In the genomic region with DNA sequence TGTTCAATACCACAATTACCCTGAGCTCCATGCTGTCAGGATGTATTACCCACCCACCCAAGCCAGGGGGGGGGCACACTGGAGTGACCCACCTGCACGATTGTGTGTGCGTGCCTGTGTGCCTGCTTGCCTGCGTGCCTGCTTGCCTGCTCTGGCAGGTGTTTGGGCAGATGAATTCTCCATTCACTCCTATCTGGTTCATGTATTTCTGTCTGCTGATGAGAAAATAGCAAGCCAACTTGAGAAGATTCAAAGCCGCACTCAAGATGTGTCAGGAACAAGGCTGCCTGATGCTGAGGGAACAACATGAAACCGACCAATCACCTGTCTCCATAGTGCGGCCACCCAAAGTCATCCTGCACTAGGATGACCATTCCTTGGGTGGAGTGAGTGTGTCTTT, we compare ENCODE assay signal across 13 mouse cellular contexts.
DNase-seq lines count a peak whose midpoint lies in the region; ATAC-seq and TF ChIP-seq lines count a peak whose summit lies in the region.
"Had no signal": no experiment of that assay in that cellular context is flagged by ENCODE, and none has a peak within 500 bp of the region (broad histone marks: within the 10 kb centered on the region; RNA-seq: fewer than 3 reads in every experiment).

No protein-coding gene starts in this region.

- H3K9ac ChIP-seq in heart, embryonic 12.5 days: no peak overlapping the region
- H3K9ac ChIP-seq in liver, postnatal 0 days (replicated peaks): no peak overlapping the region
- H3K9ac ChIP-seq: midbrain, embryonic 12.5 days; neural tube, embryonic 15.5 days had no signal

- 90% methylated on average over 6 of the region's 6 CpGs for WGBS in heart, embryonic 10.5 days
- 92% methylated on average over 6 of the region's 6 CpGs for WGBS in heart, embryonic 12.5 days
- WGBS in spleen, adult 2 months: 73% methylated on average over 6 of the region's 6 CpGs
- WGBS in liver, postnatal 0 days (ENCODE audit: insufficient replicate concordance): 87% methylated on average over 6 of the region's 6 CpGs
- 94% methylated on average over 6 of the region's 6 CpGs for WGBS in midbrain, embryonic 10.5 days

- no peak for TF ChIP-seq CTCF in spleen, adult 2 months (IDR thresholded peaks at IDR 0.05; ENCODE audit: extremely low read depth, insufficient read depth, insufficient read length, insufficient replicate concordance)
- TF ChIP-seq CTCF in liver, postnatal 0 days (IDR thresholded peaks at IDR 0.05; ENCODE audit: low read depth): no peak

- H3K27me3 ChIP-seq in heart, embryonic 10.5 days (ENCODE audit: insufficient read depth, poor library complexity, severe bottlenecking): no peaks in the 10 kb centered on the region
- H3K27me3 ChIP-seq in heart, embryonic 12.5 days (replicated peaks): no peaks in the 10 kb centered on the region
- no peaks in the 10 kb centered on the region for H3K27me3 ChIP-seq in spleen, adult 2 months (ENCODE audit: control insufficient read depth, insufficient read depth, low read length)
- no peaks in the 10 kb centered on the region for H3K27me3 ChIP-seq in liver, postnatal 0 days (ENCODE audit: insufficient read depth, low read length)
- H3K27me3 ChIP-seq in midbrain, embryonic 10.5 days (ENCODE audit: low read depth, poor library complexity, severe bottlenecking): no peaks in the 10 kb centered on the region
- H3K27me3 ChIP-seq: midbrain, embryonic 12.5 days; neural tube, embryonic 15.5 days had no signal

- H3K4me2 ChIP-seq in heart, embryonic 12.5 days: no peak overlapping the region
- H3K4me2 ChIP-seq in liver, postnatal 0 days (ENCODE audit: low read depth, low read length): peak overlapping the region; percentile 62
- H3K4me2 ChIP-seq: midbrain, embryonic 12.5 days; neural tube, embryonic 15.5 days had no signal

- no peaks in the 10 kb centered on the region for H3K9me3 ChIP-seq in heart, embryonic 10.5 days
- no peaks in the 10 kb centered on the region for H3K9me3 ChIP-seq in heart, embryonic 12.5 days (replicated peaks)
- no peaks in the 10 kb centered on the region for H3K9me3 ChIP-seq in liver, postnatal 0 days (ENCODE audit: low read length)
- H3K9me3 ChIP-seq in midbrain, embryonic 10.5 days (replicated peaks): no peaks in the 10 kb centered on the region
- H3K9me3 ChIP-seq: midbrain, embryonic 12.5 days; neural tube, embryonic 15.5 days had no signal

- H3K4me1 ChIP-seq in heart, embryonic 10.5 days: peaks cover 69% of the 10 kb centered on the region
- peaks cover 56% of the 10 kb centered on the region for H3K4me1 ChIP-seq in heart, embryonic 12.5 days (replicated peaks)
- peaks cover 8% of the 10 kb centered on the region for H3K4me1 ChIP-seq in spleen, adult 2 months (ENCODE audit: control insufficient read depth, insufficient read depth, insufficient read length)
- H3K4me1 ChIP-seq in liver, postnatal 0 days (ENCODE audit: insufficient read depth): peaks cover 14% of the 10 kb centered on the region
- H3K4me1 ChIP-seq in midbrain, embryonic 10.5 days: peaks cover 36% of the 10 kb centered on the region

- DNase-seq in heart, embryonic 10.5 days (ENCODE audit: low spot score): no peak
- no peak for DNase-seq in spleen, adult 2 months (ENCODE audit: low read depth in 1 of 2, low spot score in 2 of 2)
- no peak for DNase-seq in spleen, postnatal 36 days (ENCODE audit: low spot score in 2 of 2)
- no peak for DNase-seq in liver, postnatal 0 days
- DNase-seq in cerebellum, postnatal 14 days: no peak
- no peak for DNase-seq in midbrain, embryonic 10.5 days (ENCODE audit: low spot score)
- no peak for DNase-seq in retina, postnatal 1 day
- DNase-seq: gastrocnemius, postnatal 25 days; kidney, postnatal 10 days; right cerebral cortex, postnatal 4 days had no signal

- peak overlapping the region; percentile 89; the same call in 1 of the 2 replicates for H3K27ac ChIP-seq in heart, embryonic 10.5 days
- H3K27ac ChIP-seq in heart, embryonic 12.5 days (ENCODE audit: poor library complexity, severe bottlenecking): no peak overlapping the region
- H3K27ac ChIP-seq in spleen, adult 2 months (ENCODE audit: insufficient read depth, low read length): peak overlapping the region; percentile 29; the same call in 1 of the 2 replicates
- 0 out of 2 replicates have a peak overlapping the region, but pooled peaks have one; percentile 74 for H3K27ac ChIP-seq in liver, postnatal 0 days (ENCODE audit: low read depth)
- no peak overlapping the region for H3K27ac ChIP-seq in midbrain, embryonic 10.5 days (replicated peaks)
- H3K27ac ChIP-seq: midbrain, embryonic 12.5 days; neural tube, embryonic 15.5 days had no signal

- no peaks in the 10 kb centered on the region for H3K36me3 ChIP-seq in heart, embryonic 10.5 days
- no peaks in the 10 kb centered on the region for H3K36me3 ChIP-seq in heart, embryonic 12.5 days
- H3K36me3 ChIP-seq in spleen, adult 2 months (ENCODE audit: control insufficient read depth, insufficient read depth, low read length): no peaks in the 10 kb centered on the region
- no peaks in the 10 kb centered on the region for H3K36me3 ChIP-seq in liver, postnatal 0 days (replicated peaks; ENCODE audit: insufficient read depth, low read length)
- no peaks in the 10 kb centered on the region for H3K36me3 ChIP-seq in midbrain, embryonic 10.5 days
- H3K36me3 ChIP-seq: midbrain, embryonic 12.5 days; neural tube, embryonic 15.5 days had no signal

- ATAC-seq in heart, embryonic 12.5 days (ENCODE audit: insufficient number of reproducible peaks, low FRiP score): no peak
- ATAC-seq in liver, postnatal 0 days: no peak

- TF ChIP-seq POLR2A in spleen, adult 2 months (IDR thresholded peaks at IDR 0.05; ENCODE audit: low read depth, low read length): no peak

- TF ChIP-seq EP300 in liver, postnatal 0 days (IDR thresholded peaks at IDR 0.05; ENCODE audit: low read depth): no peak

- no peak overlapping the region for H3K4me3 ChIP-seq in heart, embryonic 10.5 days
- H3K4me3 ChIP-seq in heart, embryonic 12.5 days: no peak overlapping the region
- H3K4me3 ChIP-seq in spleen, adult 2 months (ENCODE audit: extremely low read depth, insufficient read depth, insufficient read length): no peak overlapping the region
- peak overlapping the region; percentile 28; the same call in 1 of the 2 replicates for H3K4me3 ChIP-seq in liver, postnatal 0 days (ENCODE audit: low read depth, low read length)
- no peak overlapping the region for H3K4me3 ChIP-seq in midbrain, embryonic 10.5 days
- H3K4me3 ChIP-seq: midbrain, embryonic 12.5 days; neural tube, embryonic 15.5 days had no signal

Comparison
In these comparisons a context has a peak if more than half of its experiments do, and no peak if none do; other contexts are left out.
1. H3K27ac ChIP-seq: peak in heart, embryonic 10.5 days (single experiment), spleen, adult 2 months (single experiment) and liver, postnatal 0 days (single experiment); none in heart, embryonic 12.5 days (single experiment) and midbrain, embryonic 10.5 days (single experiment).